Mouse (Mus musculus) CH12.LX (cell line): ENCODE results near the gene Tldc1.

Source experiments
- CHD1 ChIP-seq: IDR thresholded peaks from 2 replicates; pipeline ENCODE4 v1.6.1; 2012; ENCODE audit warnings: low read depth, low read length, improper control_type of control experiment, inconsistent platforms
- CTCF ChIP-seq, 2 experiments: IDR thresholded peaks in 1 of 2; conservative IDR thresholded peaks in 1 of 2; 2 replicates each; pipeline ENCODE4 v1.5.1; 2011 to 2012; ENCODE audit warnings: low read depth in 2 of 2, low read length in 2 of 2, improper control_type of control experiment in 1 of 2, inconsistent platforms in 1 of 2, mild to moderate bottlenecking in 1 of 2, moderate library complexity in 1 of 2
- E2F4 ChIP-seq: IDR thresholded peaks from 2 replicates; pipeline ENCODE4 v1.6.1; 2011; ENCODE audit warnings: low read depth, low read length, improper control_type of control experiment; ENCODE audit not compliant: insufficient replicate concordance
- MAFK ChIP-seq: IDR thresholded peaks from 2 replicates; pipeline ENCODE4 v1.6.1; 2011; ENCODE audit warnings: low read length, improper control_type of control experiment; ENCODE audit not compliant: insufficient replicate concordance
- MAX ChIP-seq: IDR thresholded peaks from 2 replicates; pipeline ENCODE4 v1.6.1; 2011; ENCODE audit warnings: low read length, improper control_type of control experiment
- SIN3A ChIP-seq: IDR thresholded peaks from 2 replicates; pipeline ENCODE4 v1.6.1; 2012; ENCODE audit warnings: low read length, improper control_type of control experiment, inconsistent platforms

- no peak for TF ChIP-seq CTCF (conservative IDR thresholded peaks at IDR 0.05 in 1 of 2, IDR thresholded peaks at IDR 0.05 in 1 of 2; ENCODE audit: low read depth in 2 of 2, low read length in 2 of 2)
- TF ChIP-seq MAFK: no peak
- no peak for TF ChIP-seq SIN3A
- no peak for TF ChIP-seq CHD1
- no peak for TF ChIP-seq MAX
- TF ChIP-seq E2F4: no peak
These were observed 12.9 kb downstream of the Tldc1 start for GRCm38 (mm10) chr8:119765311-119765710.
